Mouse (Mus musculus) heart, postnatal 0 days (tissue): Measurements from ENCODE around the gene Izumo2. TPM values are rescaled to one million over a fixed set of nuclear protein-coding genes. Genes with fewer than 3 reads are reported as not detected.
A peak's percentile ranks its signal among the peaks of the same experiment; 100 is the strongest.
"Not testable (repeated sequence)": the region's sequence is repeated elsewhere in the genome, so short reads cannot be mapped to it uniquely, and the experiment has no call there.

Experiments
- ATAC-seq: fragments of 200-750 bp; cut with Nextera tagmentation; 2 replicates; pipeline ENCODE4 v1.8.0; 2017; ENCODE audit warnings: low read depth, moderate number of reproducible peaks, moderate library complexity; ENCODE audit not compliant: insufficient read depth
- DNase-seq: peaks from one replicate; pipeline ENCODE4 v3.0.0-alpha.2; 2016; ENCODE audit warnings: low spot score
- H3K27ac ChIP-seq: fragments of 300-500 bp; sonication (generic); 2 replicates; pipeline ENCODE4 v1.5.1; 2014; ENCODE audit warnings: low read depth, mild to moderate bottlenecking
- H3K27me3 ChIP-seq: fragments of 300-500 bp; sonication (generic); 2 replicates; pipeline ENCODE4 v1.6.1; 2014; ENCODE audit warnings: low read length, mixed read lengths; ENCODE audit not compliant: control insufficient read depth, insufficient read depth
- H3K36me3 ChIP-seq: fragments of 300-500 bp; sonication (generic); replicated peaks from 2 replicates; pipeline ENCODE4 v1.6.1; 2014; ENCODE audit warnings: low read length, mixed read lengths; ENCODE audit not compliant: control insufficient read depth, insufficient read depth
- H3K4me1 ChIP-seq: fragments of 300-500 bp; sonication (generic); 2 replicates; pipeline ENCODE4 v1.6.1; 2014; ENCODE audit warnings: antibody characterized with exemption; ENCODE audit not compliant: control insufficient read depth, insufficient read depth
- H3K4me2 ChIP-seq: fragments of 300-500 bp; sonication (generic); 2 replicates; pipeline ENCODE4 v1.6.1; 2014; ENCODE audit warnings: low read depth, mild to moderate bottlenecking, low read length, moderate library complexity
- H3K4me3 ChIP-seq: fragments of 300-500 bp; sonication (generic); 2 replicates; pipeline ENCODE4 v1.5.1; 2014; ENCODE audit warnings: low read depth, low read length
- H3K9ac ChIP-seq: fragments of 300-500 bp; sonication (generic); replicated peaks from 2 replicates; pipeline ENCODE4 v1.6.1; 2014; ENCODE audit warnings: low read depth, low read length, mixed read lengths
- H3K9me3 ChIP-seq: fragments of 300-500 bp; sonication (generic); replicated peaks from 2 replicates; pipeline ENCODE4 v1.6.1; 2016; ENCODE audit warnings: low read length; ENCODE audit not compliant: control insufficient read depth
- CTCF ChIP-seq: IDR thresholded peaks from 2 replicates; pipeline ENCODE4 v1.5.1; 2016; ENCODE audit warnings: antibody characterized with exemption, control low read depth, low read depth
- EP300 ChIP-seq: IDR thresholded peaks from 2 replicates; pipeline ENCODE4 v1.6.1; 2016; ENCODE audit warnings: antibody characterized with exemption, low read depth
- WGBS: fragments of 180-500 bp; shearing (Covaris S2); extraction: QIAGEN DNeasy Blood & Tissue Kit; methylation state at CpG from one replicate; pipeline ENCODE4 v1.1.7; 2014; 5-methylcytosine and 5-hydroxymethylcytosine counted together
- polyA plus RNA-seq: library from polyadenylated mRNA; unstranded; fragments of >200 nt; fragmentation: Nextera tagmentation; extraction: Ambion mirVana; gene quantifications from 2 replicates; pipeline ENCODE4 v1.2.1, GENCODE M21; 2015
- total RNA-seq: library from RNA; depleted of rRNA; stranded (reverse); fragments of >200 nt; gene quantifications from 2 replicates; pipeline ENCODE4 v1.2.3, GENCODE M21; 2014; ENCODE audit warnings: low replicate concordance

Izumo2 gene
- total and polyA plus RNA-seq, 2 experiments from 2014 or later = not detected

- TF ChIP-seq CTCF = peak; percentile 76
- no peak for TF ChIP-seq EP300
- peaks cover 14% of the 10 kb centered on the region for H3K4me1 ChIP-seq
- 1% methylated on average over 18 of the region's 18 CpGs for WGBS
- peak; percentile 34; the same call in 1 of the 2 replicates for ATAC-seq
- H3K27ac ChIP-seq = no peak overlapping the region
- H3K36me3 ChIP-seq = no peaks in the 10 kb centered on the region
- peak; percentile 66 for DNase-seq
- H3K27me3 ChIP-seq = no peaks in the 10 kb centered on the region
- H3K4me3 ChIP-seq = peak overlapping the region; percentile 33
- no peak overlapping the region for H3K9ac ChIP-seq
- H3K4me2 ChIP-seq = peak overlapping the region; percentile 63
- no peaks in the 10 kb centered on the region for H3K9me3 ChIP-seq
Observed at GRCm38 (mm10) chr7:44745076-44745475, 36.5 kb downstream of the Izumo2 start.

GRCm38 (mm10) chr7:44747115-44747514 is 38.6 kb downstream of the Izumo2 start:
- ATAC-seq = no peak
- TF ChIP-seq EP300 (no peak), CTCF (no peak)
- H3K4me1 ChIP-seq = peaks cover 14% of the 10 kb centered on the region
- WGBS = 73% methylated on average over 4 of the region's 4 CpGs
- DNase-seq = no peak
- H3K9ac ChIP-seq = no peak overlapping the region
- no peak overlapping the region for H3K4me2 ChIP-seq
- peaks cover 3% of the 10 kb centered on the region; the same call in 1 of the 2 replicates for H3K36me3 ChIP-seq
- H3K9me3 ChIP-seq = no peaks in the 10 kb centered on the region
- no peak overlapping the region for H3K4me3 ChIP-seq
- no peak overlapping the region for H3K27ac ChIP-seq
- H3K27me3 ChIP-seq = no peaks in the 10 kb centered on the region

GRCm38 (mm10) chr7:44748101-44749044 is 39.8 kb downstream of the Izumo2 start, which contains the start of gene Vrk3:
Gene Vrk3, plus strand, starts transcription at chr7:44748413.
- WGBS = under 1% methylated on average over 44 of the region's 44 CpGs

GRCm38 (mm10) chr7:44750950-44751349 is 42.4 kb downstream of the Izumo2 start, which contains the start of gene Zfp473:
Gene Zfp473, minus strand, starts transcription at chr7:44751050.
- DNase-seq, H3K4me2 ChIP-seq, H3K27me3 ChIP-seq, H3K9ac ChIP-seq, H3K9me3 ChIP-seq, H3K27ac ChIP-seq, H3K4me3 ChIP-seq, ATAC-seq: not testable (repeated sequence)
- H3K4me1 ChIP-seq = peaks cover 14% of the 10 kb centered on the region
- 100% methylated on average over 1 of the region's 1 CpGs for WGBS
- peaks cover 41% of the 10 kb centered on the region for H3K36me3 ChIP-seq

More at GRCm38 (mm10) chr7:44748101-44749044, 39.8 kb downstream of the Izumo2 start, which contains the start of gene Vrk3:
- H3K4me2 ChIP-seq = peak within 1 kb of the TSS; percentile 72
- peak within 1 kb of the TSS; percentile 73 for H3K9ac ChIP-seq
- H3K4me1 ChIP-seq = peaks cover 14% of the 10 kb centered on the region
- DNase-seq = peak; percentile 99
- peaks cover 16% of the 10 kb centered on the region for H3K36me3 ChIP-seq
- H3K27ac ChIP-seq = peak within 1 kb of the TSS; percentile 85
- TF ChIP-seq EP300 (0 out of 2 replicates have a peak, but pooled peaks have one; percentile 37), CTCF (no peak)
- H3K27me3 ChIP-seq = no peaks in the 10 kb centered on the region
- peak; percentile 99 for ATAC-seq
- H3K9me3 ChIP-seq = no peaks in the 10 kb centered on the region
- peak within 1 kb of the TSS; percentile 74 for H3K4me3 ChIP-seq

- no peak for DNase-seq
- no peaks in the 10 kb centered on the region for H3K4me1 ChIP-seq
- no peaks in the 10 kb centered on the region for H3K9me3 ChIP-seq
- no peak overlapping the region for H3K27ac ChIP-seq
- no peaks in the 10 kb centered on the region for H3K27me3 ChIP-seq
- TF ChIP-seq CTCF = no peak
- TF ChIP-seq EP300 = no peak
- H3K9ac ChIP-seq = no peak overlapping the region
- H3K4me3 ChIP-seq = no peak overlapping the region
- no peak for ATAC-seq
- peaks cover 96% of the 10 kb centered on the region for H3K36me3 ChIP-seq
- H3K4me2 ChIP-seq = no peak overlapping the region
- 93% methylated on average over 2 of the region's 2 CpGs for WGBS
Observed at GRCm38 (mm10) chr7:44757164-44757563, 48.6 kb downstream of the Izumo2 start.
